Mouse (Mus musculus): ENCODE measurements around the gene Rad21l.

- TF ChIP-seq CTCF (IDR thresholded peaks at IDR 0.05; ENCODE audit: extremely low read depth, insufficient read depth, low read length) = no peak
- TF ChIP-seq POLR2A (IDR thresholded peaks at IDR 0.05; ENCODE audit: extremely low read depth, insufficient read depth, low read length) = no peak
Observed at GRCm38 (mm10) chr2:151668433-151668832, at the start of gene Rad21l.
